Mouse (Mus musculus): ENCODE results near the gene Gm8267. TPM values are rescaled to one million over a fixed set of nuclear protein-coding genes. Genes with fewer than 3 reads are reported as not detected.

The Gm8267 gene
- not detected for polyA plus RNA-seq (2014; fragmentation: Illumina TruSeq; extraction: RNeasy Lipid Tissue Mini Kit (QIAGEN cat#74804); ENCODE audit: insufficient read depth, low read depth, low replicate concordance)

DNA sequence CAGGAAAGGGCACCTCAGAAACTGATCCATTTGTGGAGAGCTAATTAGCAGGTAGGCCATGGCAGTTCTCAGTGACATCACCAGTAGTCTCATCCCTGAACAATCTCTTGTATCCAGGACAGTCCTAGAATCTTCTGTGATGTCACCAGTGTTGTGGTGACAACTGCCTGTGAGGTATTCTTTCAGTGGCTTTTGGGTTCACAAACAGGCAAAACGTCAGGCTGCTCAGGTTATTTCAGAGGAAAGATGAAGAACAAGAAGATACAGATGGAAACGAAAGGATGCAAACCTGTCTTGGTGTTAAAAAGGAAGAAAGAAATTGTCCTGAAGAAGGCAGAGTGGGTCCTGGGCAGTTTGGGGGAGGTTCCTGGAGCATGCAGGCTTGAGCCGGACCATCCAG, at the start of gene Gm8267:
Gm8267 (minus strand) TSS at position 101 of the 400 bp plus-strand sequence.

DNA sequence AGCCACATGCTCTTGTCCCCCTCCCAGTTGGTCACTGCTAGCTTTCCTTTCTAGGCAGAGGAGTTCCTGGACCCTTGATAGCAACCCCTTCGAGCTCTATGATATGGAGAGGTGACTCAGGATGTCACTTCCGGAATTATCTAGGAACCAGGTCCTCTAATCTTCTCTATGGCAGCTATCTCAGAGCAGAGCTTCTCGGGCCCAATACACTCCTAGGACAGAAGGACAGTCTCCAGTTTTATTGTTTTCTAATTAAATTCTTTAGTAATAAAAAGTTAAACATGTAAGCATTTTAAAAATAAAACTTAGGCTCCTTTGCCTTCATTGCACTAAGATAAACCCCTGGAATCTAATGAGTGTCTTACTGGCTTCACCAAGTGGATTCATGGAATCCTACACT, 43.8 kb downstream of the Gm8267 start, which contains the start of gene Gm8257:
Gm8257 (minus strand) TSS at position 101 of the 400 bp plus-strand sequence.

Other genes with a start within 250 kb of the Gm8267 start
- not detected for gene Gm17093, start 232.1 kb downstream of the Gm8267 start, polyA plus RNA-seq (2014; fragmentation: Illumina TruSeq; extraction: RNeasy Lipid Tissue Mini Kit (QIAGEN cat#74804); ENCODE audit: insufficient read depth, low read depth, low replicate concordance)
- gene Gm8247, start 167.2 kb downstream of the Gm8267 start, polyA plus RNA-seq (2014; fragmentation: Illumina TruSeq; extraction: RNeasy Lipid Tissue Mini Kit (QIAGEN cat#74804); ENCODE audit: insufficient read depth, low read depth, low replicate concordance), result not detected
- not detected for gene Gm5624, start 122.4 kb downstream of the Gm8267 start, polyA plus RNA-seq (2014; fragmentation: Illumina TruSeq; extraction: RNeasy Lipid Tissue Mini Kit (QIAGEN cat#74804); ENCODE audit: insufficient read depth, low read depth, low replicate concordance)
- gene Gm8257, start 43.9 kb downstream of the Gm8267 start, polyA plus RNA-seq (2014; fragmentation: Illumina TruSeq; extraction: RNeasy Lipid Tissue Mini Kit (QIAGEN cat#74804); ENCODE audit: insufficient read depth, low read depth, low replicate concordance), result not detected
- not detected for gene Ptgdr, start 109.0 kb upstream of the Gm8267 start, polyA plus RNA-seq (2014; fragmentation: Illumina TruSeq; extraction: RNeasy Lipid Tissue Mini Kit (QIAGEN cat#74804); ENCODE audit: insufficient read depth, low read depth, low replicate concordance)
- gene Ptger2, start 237.9 kb upstream of the Gm8267 start, polyA plus RNA-seq (2014; fragmentation: Illumina TruSeq; extraction: RNeasy Lipid Tissue Mini Kit (QIAGEN cat#74804); ENCODE audit: insufficient read depth, low read depth, low replicate concordance), result 3.1 TPM